Mouse (Mus musculus) cerebral cortex, adult 2 months (tissue): ENCODE data around the gene Twnk.

Experiments used
- WGBS: fragments of 180-500 bp; shearing (Covaris S2); methylation state at CpG from one replicate; pipeline ENCODE4 v1.1.7; 2018; 5-methylcytosine and 5-hydroxymethylcytosine counted together

Gene Twnk

GRCm38 (mm10) chr19:45048644-45049365 is 43.3 kb downstream of the Twnk start:
- 51% methylated on average over 12 of the region's 12 CpGs for WGBS

DNA sequence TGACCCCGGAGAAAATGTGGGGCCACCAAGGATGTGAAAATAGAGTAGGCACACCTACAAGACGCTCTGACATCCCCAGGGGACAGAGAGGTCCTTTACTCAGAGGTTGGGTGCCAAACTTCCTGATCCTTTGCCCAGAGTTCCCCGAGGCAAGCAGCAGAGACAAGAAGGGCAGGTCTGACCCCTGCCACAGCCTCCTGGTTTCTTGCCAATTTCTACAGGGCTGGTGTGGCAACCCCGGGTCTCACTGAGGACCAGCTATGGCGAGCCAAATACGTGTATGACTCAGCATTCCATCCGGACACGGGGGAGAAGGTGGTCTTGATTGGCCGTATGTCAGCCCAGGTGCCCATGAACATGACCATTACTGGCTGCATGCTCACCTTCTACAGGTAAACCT is 44.1 kb downstream of the Twnk start:
- 51% methylated on average over 9 of the region's 9 CpGs for WGBS

GRCm38 (mm10) chr19:45053451-45053850 is 48.0 kb downstream of the Twnk start:
- 78% methylated on average over 8 of the region's 8 CpGs for WGBS

DNA sequence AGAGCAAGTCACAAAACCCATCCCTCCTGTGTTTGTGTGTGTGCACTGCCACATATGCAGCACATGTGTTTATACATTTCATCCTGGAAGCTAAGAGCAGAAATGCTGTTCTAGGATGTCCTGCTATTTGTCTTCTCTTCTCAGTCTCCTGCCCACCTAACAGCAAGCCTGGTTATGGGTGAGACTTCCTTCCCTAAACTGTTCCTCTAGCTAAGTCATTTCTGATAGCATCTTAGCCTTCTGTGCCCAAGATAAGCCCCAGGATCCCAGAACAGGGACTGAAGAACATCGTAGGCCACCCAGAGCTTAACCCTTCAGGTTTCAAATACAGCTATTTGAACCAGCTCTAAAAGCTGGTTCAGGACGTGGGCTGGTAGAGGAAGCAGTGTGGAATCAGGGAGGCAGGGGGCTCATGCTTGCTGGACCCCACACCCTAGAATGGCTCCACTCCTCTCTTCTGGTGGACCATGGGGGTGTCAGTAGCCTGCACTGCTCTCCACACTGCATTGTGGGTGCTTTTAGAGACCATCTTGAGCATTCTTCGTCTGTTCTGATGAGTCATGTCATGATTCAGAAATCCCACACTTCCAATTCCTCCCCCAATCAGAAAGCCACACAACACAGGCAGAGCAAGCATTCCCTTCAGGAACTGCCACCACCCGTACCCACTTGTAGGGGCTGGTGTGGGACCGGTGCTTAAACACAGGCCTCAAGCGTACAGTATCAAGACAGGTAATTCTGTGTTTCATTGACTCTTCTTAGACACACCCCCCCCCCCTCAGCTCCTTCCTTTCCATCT is 49.6 kb downstream of the Twnk start:
- 54% methylated on average over 6 of the region's 6 CpGs for WGBS

DNA sequence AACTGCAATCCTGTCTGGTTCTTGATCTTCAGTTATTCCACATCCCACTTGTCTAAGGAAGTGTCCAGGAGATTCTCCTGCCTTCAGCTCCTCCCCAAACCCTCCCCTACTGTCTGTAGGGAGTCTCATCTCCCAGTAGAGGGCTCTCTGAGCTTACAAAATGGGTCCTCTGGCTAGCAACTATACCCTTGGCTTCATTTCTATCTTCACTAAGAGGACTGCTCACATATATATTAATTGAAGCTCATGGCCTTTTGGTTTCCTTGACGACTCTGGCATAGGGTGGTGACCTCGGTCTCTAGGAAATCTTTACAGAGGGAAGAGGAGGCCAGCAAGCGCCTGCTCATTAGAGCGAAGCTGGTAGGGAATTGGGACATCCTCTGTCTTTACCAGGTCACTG is 50.9 kb downstream of the Twnk start:
- WGBS = 38% methylated on average over 4 of the region's 4 CpGs

GRCm38 (mm10) chr19:45056908-45057698 is 51.6 kb downstream of the Twnk start:
- WGBS = 64% methylated on average over 7 of the region's 7 CpGs

GRCm38 (mm10) chr19:45057724-45058112 is 52.3 kb downstream of the Twnk start:
- 16% methylated on average over 7 of the region's 7 CpGs for WGBS

GRCm38 (mm10) chr19:45058113-45058839 is 52.8 kb downstream of the Twnk start:
- WGBS = under 1% methylated on average over 34 of the region's 34 CpGs

GRCm38 (mm10) chr19:45058841-45059240 is 53.4 kb downstream of the Twnk start:
- WGBS = under 1% methylated on average over 14 of the region's 14 CpGs
